Mouse (Mus musculus) adrenal gland, postnatal 14 days (tissue): ENCODE data around the gene Stxbp2. TPM values are rescaled to one million over a fixed set of nuclear protein-coding genes. Genes with fewer than 3 reads are reported as not detected.

Source experiments
- DNase-seq: peaks from one replicate; pipeline ENCODE4 v3.0.0; 2021; ENCODE audit warnings: mixed read lengths
- total RNA-seq: library from RNA; stranded (reverse); gene quantifications from 2 replicates; pipeline ENCODE4 v1.2.3, GENCODE M21; 2021

Gene Stxbp2
- total RNA-seq, 1 experiment from 2014 or later: 79.6 TPM

DNA sequence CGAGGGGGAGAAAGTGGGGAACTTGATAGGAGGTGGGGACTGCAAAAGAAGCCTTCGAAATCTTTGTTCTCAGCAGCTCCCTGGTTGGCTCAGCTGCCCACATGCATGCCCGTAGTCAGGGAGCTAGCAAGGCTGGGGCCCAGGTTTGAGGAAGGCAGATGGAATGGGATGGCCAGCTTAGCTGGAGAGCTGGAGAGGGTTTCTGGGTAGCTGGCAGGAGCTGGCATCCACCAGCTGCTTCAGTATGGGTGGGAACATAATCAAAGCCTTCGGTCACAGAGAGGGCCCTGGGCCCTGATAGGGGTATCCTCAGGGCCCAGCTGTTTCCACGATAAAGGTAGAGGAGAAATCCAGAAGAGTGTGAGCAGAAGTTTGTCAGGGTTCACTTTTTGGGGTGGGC is 51.7 kb downstream of the Stxbp2 start:
- no peak for DNase-seq

DNA sequence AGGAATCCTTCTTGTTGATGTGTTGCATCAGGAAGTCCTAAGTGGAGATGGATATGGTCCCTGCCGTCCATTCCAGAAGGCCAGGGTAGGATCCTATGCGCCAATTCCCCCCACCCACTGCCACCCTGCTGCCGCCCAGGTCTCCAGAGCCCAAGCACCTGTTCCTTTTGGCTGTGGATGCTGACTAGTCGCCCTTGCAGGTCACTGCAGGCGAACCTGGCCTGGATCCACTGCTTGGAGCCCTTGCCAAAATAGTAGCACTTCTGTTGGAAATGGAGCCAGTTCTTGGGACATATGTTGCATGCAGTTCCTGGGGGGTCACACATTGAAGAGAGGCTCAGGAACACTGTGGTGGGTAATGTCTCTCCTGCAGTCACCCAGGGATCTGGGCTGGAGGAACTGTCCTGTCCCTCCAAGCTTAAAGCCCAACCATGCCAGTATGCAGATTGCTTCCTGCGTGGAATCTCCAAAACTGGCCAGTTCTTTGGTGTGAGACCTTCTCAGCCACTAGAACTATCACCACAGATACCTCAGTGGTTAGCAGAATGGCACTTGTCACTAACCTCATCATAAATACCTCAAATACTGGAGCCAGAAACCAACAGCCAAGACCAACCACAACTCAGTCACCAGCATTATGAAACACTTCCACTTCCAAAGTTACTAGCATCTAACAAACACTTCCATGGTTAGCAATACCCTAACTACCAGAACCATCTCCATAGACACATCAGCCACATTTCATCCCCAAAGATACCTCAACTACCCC is 52.8 kb downstream of the Stxbp2 start:
- DNase-seq: peak; percentile 48

DNA sequence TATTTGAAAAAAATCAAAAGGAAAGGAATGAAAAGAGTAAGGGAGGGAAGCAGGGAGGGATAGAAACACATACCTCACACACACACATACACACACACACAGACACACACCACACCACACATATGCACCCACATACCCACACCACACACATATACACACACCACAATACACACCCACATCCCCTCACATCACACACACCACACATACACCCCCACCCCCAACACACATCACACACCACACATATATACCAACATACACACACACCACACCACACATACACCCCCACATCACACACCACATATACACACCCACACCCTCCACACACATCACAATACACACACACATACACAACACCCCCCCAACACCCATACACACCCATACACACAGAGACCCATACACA is 53.8 kb downstream of the Stxbp2 start:
- DNase-seq: peak; percentile 1

DNA sequence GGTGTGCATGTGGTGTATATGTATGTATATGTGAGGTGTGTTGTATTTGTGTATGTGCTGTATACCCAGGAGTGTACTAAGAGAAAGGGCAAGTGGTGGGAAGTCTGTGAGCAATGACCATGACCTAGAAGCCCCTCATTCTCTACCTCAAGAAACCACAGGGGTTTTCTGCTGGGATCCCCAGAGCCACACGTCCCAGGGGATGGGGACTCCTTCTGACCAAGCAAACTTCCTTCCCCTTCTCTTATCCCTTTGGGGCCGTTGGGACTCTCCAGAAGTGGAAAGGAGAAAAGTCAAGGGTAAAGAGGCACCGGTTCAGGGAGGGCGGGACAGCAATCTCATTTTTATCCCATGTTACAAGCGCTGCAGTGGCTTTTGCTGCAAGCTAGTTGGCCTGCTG is 54.7 kb downstream of the Stxbp2 start:
- DNase-seq: no peak

DNA sequence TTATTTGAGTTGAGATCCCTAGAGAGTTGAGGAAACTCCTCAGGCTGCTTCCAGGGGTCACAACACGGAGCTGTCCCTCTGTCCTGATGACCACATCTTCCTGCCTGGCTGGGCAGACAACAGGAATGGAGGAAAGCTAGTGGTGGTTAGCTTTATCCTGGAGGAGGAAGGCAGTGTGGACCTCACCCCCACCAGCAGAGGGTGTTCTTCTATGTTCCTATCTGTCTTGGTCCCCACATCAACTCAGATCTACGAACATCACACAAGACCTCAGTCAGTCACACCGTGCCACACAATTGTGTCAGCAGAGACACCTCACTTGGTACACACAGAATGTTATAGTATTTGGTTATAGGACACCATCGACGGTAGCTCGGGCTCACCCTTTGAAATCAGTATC is 56.8 kb downstream of the Stxbp2 start:
- peak; percentile 1 for DNase-seq

DNA sequence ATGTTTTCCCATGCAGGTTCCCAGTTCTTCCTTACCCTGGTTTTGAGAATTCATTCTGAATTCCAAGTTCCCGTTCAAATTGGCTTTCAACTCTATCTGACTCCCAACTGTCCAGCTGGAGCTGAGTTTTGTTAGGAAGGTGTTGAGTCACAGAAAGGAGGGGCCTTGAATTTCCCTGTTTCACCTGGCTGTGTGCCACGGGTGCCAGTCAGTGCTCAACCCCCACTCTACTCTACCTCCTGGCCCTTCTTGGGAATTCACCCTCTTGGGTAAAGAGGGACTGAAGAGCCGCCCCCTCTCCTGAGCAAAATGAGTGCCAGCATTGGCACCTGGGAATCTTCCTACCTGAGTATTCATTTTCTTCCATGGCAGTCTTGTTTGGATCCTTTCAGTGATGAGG is 60.0 kb downstream of the Stxbp2 start:
- DNase-seq: peak; percentile 55

Other genes with a start within 250 kb of the Stxbp2 start
- 31.0 and 42.0 TPM in 2 replicates for gene Arhgef18, start 237.9 kb upstream of the Stxbp2 start, total RNA-seq
- 12.8 and 13.5 TPM in 2 replicates for gene Pex11g, start 163.3 kb upstream of the Stxbp2 start, total RNA-seq
- gene Tex45, start 160.1 kb upstream of the Stxbp2 start, total RNA-seq: not detected in 2 replicates
- 19.2 and 24.7 TPM in 2 replicates for gene Zfp358, start 137.8 kb upstream of the Stxbp2 start, total RNA-seq
- gene Mcoln1, start 130.5 kb upstream of the Stxbp2 start, total RNA-seq: 31.8 and 37.5 TPM in 2 replicates
- gene Pnpla6, start 115.6 kb upstream of the Stxbp2 start, total RNA-seq: 29.9 and 41.0 TPM in 2 replicates
- 0.52 TPM in 1 of 2 replicates, not detected in the other for gene C330021F23Rik, start 63.0 kb upstream of the Stxbp2 start, total RNA-seq
- gene Camsap3, start 43.7 kb upstream of the Stxbp2 start, total RNA-seq: 8.8 and 10.3 TPM in 2 replicates
- gene Xab2, start 9.6 kb upstream of the Stxbp2 start, total RNA-seq: 31.5 and 38.2 TPM in 2 replicates
- 121 TPM in 2 replicates for gene Pet100, start 9.4 kb upstream of the Stxbp2 start, total RNA-seq
- not detected in 2 replicates for gene Pcp2, start 5.4 kb upstream of the Stxbp2 start, total RNA-seq
- 9.5 and 19.9 TPM in 2 replicates for gene Retn, start 24.8 kb downstream of the Stxbp2 start, total RNA-seq
- gene Mcemp1, start 34.8 kb downstream of the Stxbp2 start, total RNA-seq: 0.37 and 0.75 TPM in 2 replicates
- gene Fcor, start 41.4 kb downstream of the Stxbp2 start, total RNA-seq: 26.9 and 29.5 TPM in 2 replicates
- gene Trappc5, start 45.3 kb downstream of the Stxbp2 start, total RNA-seq: 19.6 and 22.0 TPM in 2 replicates
- 0.63 and 11.8 TPM in 2 replicates for gene Fcer2a, start 63.2 kb downstream of the Stxbp2 start, total RNA-seq
- gene Clec4g, start 89.7 kb downstream of the Stxbp2 start, total RNA-seq: 2.6 and 7.4 TPM in 2 replicates
- 0.52 and 0.94 TPM in 2 replicates for gene Cd209a, start 118.0 kb downstream of the Stxbp2 start, total RNA-seq
- not detected in 2 replicates for gene Cd209e, start 223.4 kb downstream of the Stxbp2 start, total RNA-seq
- 0.63 and 1.5 TPM in 2 replicates for gene Cd209d, start 247.6 kb downstream of the Stxbp2 start, total RNA-seq